Comparison of ENCODE assay signal across 7 mouse cellular contexts in genomic region chr9:19621843-19622822, GRCm38 (mm10). TPM values are rescaled to one million over a fixed set of nuclear protein-coding genes. Genes with fewer than 3 reads are reported as not detected.
DNase-seq lines count a peak whose midpoint lies in the region; ATAC-seq lines count a peak whose summit lies in the region.

TSS of gene Zfp317 (plus strand) at chr9:19622102.

- H3K9ac ChIP-seq in embryonic facial prominence, embryonic 11.5 days (replicated peaks; ENCODE audit: low read length) = peak within 1 kb of the TSS; percentile 53
- H3K9ac ChIP-seq in midbrain, embryonic 13.5 days (replicated peaks) = peak within 1 kb of the TSS; percentile 66

- H3K4me3 ChIP-seq in embryonic facial prominence, embryonic 11.5 days (ENCODE audit: low read depth, low read length) = peak within 1 kb of the TSS; percentile 50
- peak within 1 kb of the TSS; percentile 60 for H3K4me3 ChIP-seq in limb, embryonic 10.5 days
- peak within 1 kb of the TSS; percentile 59 for H3K4me3 ChIP-seq in midbrain, embryonic 13.5 days (replicated peaks)

- WGBS in embryonic facial prominence, embryonic 11.5 days = 2% methylated on average over 35 of the region's 35 CpGs
- 2% methylated on average over 35 of the region's 35 CpGs for WGBS in limb, embryonic 10.5 days
- WGBS in midbrain, embryonic 13.5 days = 2% methylated on average over 35 of the region's 35 CpGs

- peak within 1 kb of the TSS; percentile 78 for H3K27ac ChIP-seq in embryonic facial prominence, embryonic 11.5 days (replicated peaks; ENCODE audit: low read depth, low read length)
- peak within 1 kb of the TSS; percentile 88 for H3K27ac ChIP-seq in limb, embryonic 10.5 days
- H3K27ac ChIP-seq in midbrain, embryonic 13.5 days = peak within 1 kb of the TSS; percentile 81

- ATAC-seq in embryonic facial prominence, embryonic 11.5 days (replicated peaks; ENCODE audit: insufficient number of reproducible peaks, low FRiP score, low TSS enrichment, low read depth) = peak; percentile 98
- peak; percentile 96 for ATAC-seq in granulocyte monocyte progenitor cell, adult 5-6 weeks (replicated peaks; ENCODE audit: poor library complexity, severe bottlenecking)
- peak; percentile 98 for ATAC-seq in midbrain, embryonic 13.5 days

- no peaks in the 10 kb centered on the region for H3K4me1 ChIP-seq in embryonic facial prominence, embryonic 11.5 days (ENCODE audit: control insufficient read depth, insufficient read depth, low read length)
- no peaks in the 10 kb centered on the region for H3K4me1 ChIP-seq in limb, embryonic 10.5 days
- 0 out of 2 replicates have a peak, but pooled peaks cover 3% of the 10 kb centered on the region for H3K4me1 ChIP-seq in midbrain, embryonic 13.5 days (replicated peaks)

- no peaks in the 10 kb centered on the region for H3K9me3 ChIP-seq in embryonic facial prominence, embryonic 11.5 days (replicated peaks; ENCODE audit: control insufficient read depth, low read length)
- H3K9me3 ChIP-seq in limb, embryonic 10.5 days (replicated peaks) = no peaks in the 10 kb centered on the region
- H3K9me3 ChIP-seq in midbrain, embryonic 13.5 days = no peaks in the 10 kb centered on the region

- H3K4me2 ChIP-seq in embryonic facial prominence, embryonic 11.5 days (ENCODE audit: low read depth, low read length) = peak within 1 kb of the TSS; percentile 2; the same call in 1 of the 2 replicates
- peak within 1 kb of the TSS; percentile 50 for H3K4me2 ChIP-seq in midbrain, embryonic 13.5 days (replicated peaks)

- no peaks in the 10 kb centered on the region for H3K36me3 ChIP-seq in embryonic facial prominence, embryonic 11.5 days (replicated peaks; ENCODE audit: control insufficient read depth, insufficient read depth, low read depth, low read length)
- H3K36me3 ChIP-seq in limb, embryonic 10.5 days = peaks cover 29% of the 10 kb centered on the region
- peaks cover 13% of the 10 kb centered on the region for H3K36me3 ChIP-seq in midbrain, embryonic 13.5 days

- DNase-seq in adrenal gland, postnatal 14 days = peak; percentile 91
- DNase-seq in embryonic facial prominence, embryonic 11.5 days (ENCODE audit: low spot score) = peak; percentile 99
- DNase-seq in kidney, adult 11 months = peak; percentile 98
- DNase-seq in limb, embryonic 10.5 days (ENCODE audit: low spot score) = peak; percentile 86
- peak; percentile 77 for DNase-seq in spleen, adult 12 weeks (ENCODE audit: low spot score)

- H3K27me3 ChIP-seq in embryonic facial prominence, embryonic 11.5 days (ENCODE audit: control insufficient read depth, insufficient read depth, low read length) = no peaks in the 10 kb centered on the region
- no peaks in the 10 kb centered on the region for H3K27me3 ChIP-seq in limb, embryonic 10.5 days (ENCODE audit: low read depth, poor library complexity, severe bottlenecking)
- no peaks in the 10 kb centered on the region for H3K27me3 ChIP-seq in midbrain, embryonic 13.5 days

RNA-seq across cellular contexts. Expression of gene Zfp317, which starts in this region (rescaled TPM):
- 16.2 and 18.7 TPM in 2 replicates for total RNA-seq in adrenal gland, postnatal 14 days (2021)
- polyA plus RNA-seq in embryonic facial prominence, embryonic 11.5 days (2014; fragmentation: Nextera tagmentation; extraction: Ambion mirVana) = 37.0 and 37.2 TPM in 2 replicates
- 9.4 and 17.3 TPM in 2 replicates for total RNA-seq in granulocyte monocyte progenitor cell, adult 5-6 weeks (2014; fragmentation: Nextera tagmentation)
- total RNA-seq in granulocyte monocyte progenitor cell, adult 5-6 weeks (2017) = 17.4 and 24.3 TPM in 2 replicates
- polyA plus RNA-seq in limb, embryonic 10.5 days (2016; fragmentation: Nextera tagmentation; extraction: Ambion mirVana) = 35.3 and 36.9 TPM in 2 replicates
- polyA plus RNA-seq in midbrain, embryonic 13.5 days (2015; fragmentation: Nextera tagmentation; extraction: Ambion mirVana) = 45.2 and 45.6 TPM in 2 replicates

Comparison
In these comparisons a context has a peak if more than half of its experiments do, and no peak if none do; other contexts are left out.
1. Peak in every context shown above with its lines: DNase-seq, ATAC-seq, H3K4me3 ChIP-seq and H3K27ac ChIP-seq.